Mouse (Mus musculus): ENCODE results near the gene Vangl1. TPM values are rescaled to one million over a fixed set of nuclear protein-coding genes. Genes with fewer than 3 reads are reported as not detected.

Vangl1 gene
- polyA plus RNA-seq, 1 experiment, result 9.7 TPM

- WGBS, result 91% methylated on average over 14 of the region's 14 CpGs
- TF ChIP-seq CTCF (IDR thresholded peaks at IDR 0.05; ENCODE audit: borderline replicate concordance, control insufficient read depth, extremely low read depth, insufficient read depth, low read length, poor library complexity), result no peak
- no peak for TF ChIP-seq POLR2A (IDR thresholded peaks at IDR 0.05; ENCODE audit: control insufficient read depth, extremely low read depth, insufficient read depth, low read length, poor library complexity)
- no peak for DNase-seq
- Histone ChIP-seq H3K27me3 (ENCODE audit: control insufficient read depth, insufficient read depth, low read length) (no peaks in the 10 kb centered on the region), H3K4me1 (replicated peaks; ENCODE audit: control insufficient read depth, insufficient read depth, low read length) (no peaks in the 10 kb centered on the region), H3K36me3 (ENCODE audit: control insufficient read depth, insufficient read depth, low read length) (no peaks in the 10 kb centered on the region), H3K4me3 (ENCODE audit: control insufficient read depth, insufficient read depth, low read length) (no peak overlapping the region), H3K27ac (ENCODE audit: control insufficient read depth, insufficient read depth, low read length) (no peak overlapping the region)
Observed at GRCm38 (mm10) chr3:102159423-102160325, 44.8 kb downstream of the Vangl1 start.

DNA sequence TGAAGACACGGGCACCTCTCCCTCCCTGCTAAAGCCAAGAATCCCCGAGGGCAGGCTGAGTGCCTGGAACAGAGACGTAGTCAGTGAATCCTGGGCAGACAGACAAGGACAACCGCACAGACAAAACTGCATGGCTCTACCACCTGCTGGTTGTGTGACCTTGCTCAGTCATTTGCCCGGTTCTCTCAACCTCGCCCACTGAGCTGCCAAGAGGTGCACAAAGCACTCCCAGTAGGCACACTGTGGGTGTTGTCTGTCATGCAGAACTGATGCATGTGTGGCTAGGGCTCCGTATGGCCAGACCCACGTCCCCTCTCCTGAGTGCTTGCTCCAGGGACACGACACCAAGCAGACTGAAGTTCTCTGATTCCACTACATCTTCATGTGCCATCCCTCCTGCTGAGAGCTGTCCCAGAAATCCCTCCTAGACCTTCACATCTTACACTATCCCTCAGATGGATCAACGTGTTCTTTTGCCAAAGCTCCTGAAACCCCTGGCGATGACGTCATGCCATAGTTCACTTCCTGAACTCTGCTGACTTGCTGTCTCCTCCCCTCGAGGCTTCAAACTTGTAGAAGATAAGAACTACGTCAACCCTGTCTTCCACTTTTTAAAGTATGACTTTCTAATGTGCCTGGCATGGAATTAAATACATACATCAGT lies 45.6 kb downstream of the Vangl1 start:
- H3K27ac ChIP-seq (ENCODE audit: control insufficient read depth, insufficient read depth, low read length), result no peak overlapping the region
- H3K4me1 ChIP-seq (replicated peaks; ENCODE audit: control insufficient read depth, insufficient read depth, low read length), result no peaks in the 10 kb centered on the region
- TF ChIP-seq POLR2A (IDR thresholded peaks at IDR 0.05; ENCODE audit: control insufficient read depth, extremely low read depth, insufficient read depth, low read length, poor library complexity) (no peak), CTCF (IDR thresholded peaks at IDR 0.05; ENCODE audit: borderline replicate concordance, control insufficient read depth, extremely low read depth, insufficient read depth, low read length, poor library complexity) (no peak)
- WGBS, result 90% methylated on average over 14 of the region's 14 CpGs
- H3K27me3 ChIP-seq (ENCODE audit: control insufficient read depth, insufficient read depth, low read length), result no peaks in the 10 kb centered on the region
- H3K4me3 ChIP-seq (ENCODE audit: control insufficient read depth, insufficient read depth, low read length), result no peak overlapping the region
- no peak for DNase-seq
- H3K36me3 ChIP-seq (ENCODE audit: control insufficient read depth, insufficient read depth, low read length), result no peaks in the 10 kb centered on the region

DNA sequence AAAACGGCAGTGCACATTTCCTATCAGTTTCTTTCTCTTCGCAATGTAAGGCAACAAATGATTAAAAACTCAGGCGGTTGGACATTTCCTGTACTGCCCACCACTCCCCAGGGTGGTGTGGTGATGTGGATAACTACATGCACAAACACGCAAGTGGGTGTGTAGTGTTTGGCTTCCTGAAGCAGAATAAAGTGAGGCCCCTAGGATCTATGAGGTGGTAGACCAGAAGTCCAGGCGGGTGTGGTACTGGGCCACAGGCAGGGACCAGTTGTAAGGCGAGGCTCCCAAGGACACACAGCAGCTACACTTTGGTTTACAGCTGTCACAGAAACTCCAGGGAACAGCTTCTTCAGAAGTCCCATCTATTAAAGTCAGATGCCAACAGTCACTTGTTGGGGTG lies 46.8 kb downstream of the Vangl1 start:
- H3K27ac ChIP-seq (ENCODE audit: control insufficient read depth, insufficient read depth, low read length), result no peak overlapping the region
- H3K27me3 ChIP-seq (ENCODE audit: control insufficient read depth, insufficient read depth, low read length), result no peaks in the 10 kb centered on the region
- H3K4me1 ChIP-seq (replicated peaks; ENCODE audit: control insufficient read depth, insufficient read depth, low read length), result no peaks in the 10 kb centered on the region
- H3K36me3 ChIP-seq (ENCODE audit: control insufficient read depth, insufficient read depth, low read length), result no peaks in the 10 kb centered on the region
- DNase-seq, result no peak
- 97% methylated on average over 6 of the region's 6 CpGs for WGBS
- H3K4me3 ChIP-seq (ENCODE audit: control insufficient read depth, insufficient read depth, low read length), result no peak overlapping the region
- no peak for TF ChIP-seq CTCF (IDR thresholded peaks at IDR 0.05; ENCODE audit: borderline replicate concordance, control insufficient read depth, extremely low read depth, insufficient read depth, low read length, poor library complexity)
- TF ChIP-seq POLR2A (IDR thresholded peaks at IDR 0.05; ENCODE audit: control insufficient read depth, extremely low read depth, insufficient read depth, low read length, poor library complexity), result no peak

GRCm38 (mm10) chr3:102156737-102157136 lies 47.8 kb downstream of the Vangl1 start:
- no peak overlapping the region for H3K27ac ChIP-seq (ENCODE audit: control insufficient read depth, insufficient read depth, low read length)
- H3K4me3 ChIP-seq (ENCODE audit: control insufficient read depth, insufficient read depth, low read length), result no peak overlapping the region
- TF ChIP-seq POLR2A (IDR thresholded peaks at IDR 0.05; ENCODE audit: control insufficient read depth, extremely low read depth, insufficient read depth, low read length, poor library complexity) (no peak), CTCF (IDR thresholded peaks at IDR 0.05; ENCODE audit: borderline replicate concordance, control insufficient read depth, extremely low read depth, insufficient read depth, low read length, poor library complexity) (no peak)
- no peaks in the 10 kb centered on the region for H3K36me3 ChIP-seq (ENCODE audit: control insufficient read depth, insufficient read depth, low read length)
- WGBS, result 91% methylated on average over 7 of the region's 7 CpGs
- H3K4me1 ChIP-seq (replicated peaks; ENCODE audit: control insufficient read depth, insufficient read depth, low read length), result no peaks in the 10 kb centered on the region
- no peaks in the 10 kb centered on the region for H3K27me3 ChIP-seq (ENCODE audit: control insufficient read depth, insufficient read depth, low read length)
- no peak for DNase-seq

- H3K27me3 ChIP-seq (ENCODE audit: control insufficient read depth, insufficient read depth, low read length), result no peaks in the 10 kb centered on the region
- no peak for DNase-seq
- 94% methylated on average over 7 of the region's 7 CpGs for WGBS
- H3K4me1 ChIP-seq (replicated peaks; ENCODE audit: control insufficient read depth, insufficient read depth, low read length), result no peaks in the 10 kb centered on the region
- no peak overlapping the region for H3K4me3 ChIP-seq (ENCODE audit: control insufficient read depth, insufficient read depth, low read length)
- no peak overlapping the region for H3K27ac ChIP-seq (ENCODE audit: control insufficient read depth, insufficient read depth, low read length)
- TF ChIP-seq CTCF (IDR thresholded peaks at IDR 0.05; ENCODE audit: borderline replicate concordance, control insufficient read depth, extremely low read depth, insufficient read depth, low read length, poor library complexity) (no peak), POLR2A (IDR thresholded peaks at IDR 0.05; ENCODE audit: control insufficient read depth, extremely low read depth, insufficient read depth, low read length, poor library complexity) (no peak)
- no peaks in the 10 kb centered on the region for H3K36me3 ChIP-seq (ENCODE audit: control insufficient read depth, insufficient read depth, low read length)
Observed at GRCm38 (mm10) chr3:102154107-102154506, 50.4 kb downstream of the Vangl1 start.

DNA sequence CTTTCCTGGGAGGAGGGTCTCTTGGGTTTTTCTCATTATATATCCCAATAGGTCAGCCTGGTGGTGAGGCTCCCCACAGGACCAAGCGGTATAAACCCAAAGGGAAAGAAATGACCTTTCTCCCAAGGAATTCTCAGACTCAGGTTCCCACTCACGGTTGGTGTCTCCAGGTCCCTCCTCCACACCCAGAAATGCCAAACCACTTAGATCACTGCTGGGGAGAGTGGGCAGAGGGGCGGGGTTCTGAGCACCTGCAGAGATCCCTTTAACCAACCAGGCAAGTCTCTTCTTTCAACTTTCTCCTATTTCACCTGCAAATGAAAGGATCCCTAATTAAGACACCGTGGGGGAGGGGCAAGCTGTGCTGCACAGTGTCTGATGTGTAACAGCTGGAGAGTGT lies 51.6 kb downstream of the Vangl1 start:
- TF ChIP-seq POLR2A (IDR thresholded peaks at IDR 0.05; ENCODE audit: control insufficient read depth, extremely low read depth, insufficient read depth, low read length, poor library complexity), result no peak
- TF ChIP-seq CTCF (IDR thresholded peaks at IDR 0.05; ENCODE audit: borderline replicate concordance, control insufficient read depth, extremely low read depth, insufficient read depth, low read length, poor library complexity), result no peak
- no peaks in the 10 kb centered on the region for H3K4me1 ChIP-seq (replicated peaks; ENCODE audit: control insufficient read depth, insufficient read depth, low read length)
- no peaks in the 10 kb centered on the region for H3K27me3 ChIP-seq (ENCODE audit: control insufficient read depth, insufficient read depth, low read length)
- no peaks in the 10 kb centered on the region for H3K36me3 ChIP-seq (ENCODE audit: control insufficient read depth, insufficient read depth, low read length)
- no peak overlapping the region for H3K27ac ChIP-seq (ENCODE audit: control insufficient read depth, insufficient read depth, low read length)
- WGBS, result 65% methylated on average over 4 of the region's 4 CpGs
- no peak overlapping the region for H3K4me3 ChIP-seq (ENCODE audit: control insufficient read depth, insufficient read depth, low read length)
- no peak for DNase-seq
